Mouse (Mus musculus) E14TG2a.4 (cell line): ENCODE data around the gene St14.

Experiments used
- CTCF ChIP-seq: conservative IDR thresholded peaks from 2 replicates; pipeline ENCODE4 v1.5.1; 2014; ENCODE audit warnings: low read length
- POU5F1 ChIP-seq: IDR thresholded peaks from 2 replicates; pipeline ENCODE4 v1.6.1; 2014; ENCODE audit warnings: low read length, borderline replicate concordance

DNA sequence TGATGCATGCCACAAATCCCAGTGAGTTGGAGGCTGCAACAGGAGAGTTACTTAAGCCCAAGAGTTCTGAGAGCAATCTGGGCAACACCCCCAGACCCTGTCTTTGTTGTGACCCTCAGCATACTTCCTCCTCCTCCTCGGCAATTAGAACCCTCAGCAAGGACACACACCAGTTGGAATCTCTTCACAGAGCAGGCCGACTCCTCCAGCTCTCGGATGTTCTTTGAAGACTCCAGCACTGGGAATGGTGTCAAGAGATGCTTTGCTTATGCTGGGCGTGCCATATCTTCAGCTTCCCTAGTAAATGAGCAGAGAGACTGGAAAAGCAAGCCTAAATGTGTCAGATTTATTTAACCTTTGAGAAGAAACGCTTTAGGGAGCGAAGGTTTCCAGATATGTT, 50.9 kb downstream of the St14 start:
- TF ChIP-seq CTCF (no peak), POU5F1 (no peak)
